Mouse (Mus musculus) midbrain, embryonic 15.5 days (tissue): ENCODE results near the gene Mcur1. TPM values are rescaled to one million over a fixed set of nuclear protein-coding genes. Genes with fewer than 3 reads are reported as not detected.

Source experiments
- ATAC-seq: fragments of 200-750 bp; cut with Nextera tagmentation; replicated peaks from 2 replicates; pipeline ENCODE4 v1.8.0; 2017; ENCODE audit warnings: moderate TSS enrichment
- H3K27ac ChIP-seq: fragments of 300-500 bp; sonication (generic); 2 replicates; pipeline ENCODE4 v1.5.1; 2015; ENCODE audit warnings: mild to moderate bottlenecking, inconsistent platforms
- H3K27me3 ChIP-seq: fragments of 300-500 bp; sonication (generic); replicated peaks from 2 replicates; pipeline ENCODE4 v1.6.1; 2015; ENCODE audit warnings: inconsistent platforms
- H3K36me3 ChIP-seq: fragments of 300-500 bp; sonication (generic); replicated peaks from 2 replicates; pipeline ENCODE4 v1.6.1; 2015; ENCODE audit warnings: inconsistent platforms
- H3K4me1 ChIP-seq: fragments of 300-500 bp; sonication (generic); 2 replicates; pipeline ENCODE4 v1.6.1; 2015; ENCODE audit warnings: inconsistent platforms
- H3K4me2 ChIP-seq: fragments of 300-500 bp; sonication (generic); 2 replicates; pipeline ENCODE4 v1.6.1; 2015; ENCODE audit warnings: inconsistent platforms, mild to moderate bottlenecking, moderate library complexity
- H3K4me3 ChIP-seq: fragments of 300-500 bp; sonication (generic); 2 replicates; pipeline ENCODE4 v1.5.1; 2015; ENCODE audit warnings: mild to moderate bottlenecking, inconsistent platforms
- H3K9ac ChIP-seq: fragments of 300-500 bp; sonication (generic); 2 replicates; pipeline ENCODE4 v1.6.1; 2015; ENCODE audit warnings: mild to moderate bottlenecking, inconsistent platforms
- H3K9me3 ChIP-seq: fragments of 300-500 bp; sonication (generic); 2 replicates; pipeline ENCODE4 v1.6.1; 2016; ENCODE audit warnings: inconsistent platforms
- WGBS: fragments of 180-500 bp; shearing (Covaris S2); methylation state at CpG from one replicate; pipeline ENCODE4 v1.1.7; 2015; ENCODE audit warnings: mixed read lengths; 5-methylcytosine and 5-hydroxymethylcytosine counted together
- polyA plus RNA-seq: library from polyadenylated mRNA; unstranded; fragments of >200 nt; fragmentation: Nextera tagmentation; extraction: Ambion mirVana; gene quantifications from 2 replicates; pipeline ENCODE4 v1.2.1, GENCODE M21; 2015

Mcur1 gene
- polyA plus RNA-seq, 1 experiment from 2014 or later, result 6.4 TPM

GRCm38 (mm10) chr13:43583504-43583903, 23.5 kb upstream of the Mcur1 start:
- no peak overlapping the region for H3K27ac ChIP-seq
- no peak overlapping the region for H3K9ac ChIP-seq
- WGBS, result 60% methylated on average over 8 of the region's 8 CpGs

GRCm38 (mm10) chr13:43582961-43583360, 23.0 kb upstream of the Mcur1 start:
- H3K4me2 ChIP-seq, result peak overlapping the region; percentile 28
- H3K36me3 ChIP-seq, result no peaks in the 10 kb centered on the region
- WGBS, result 40% methylated on average over 16 of the region's 16 CpGs
- H3K9ac ChIP-seq, result no peak overlapping the region
- H3K4me1 ChIP-seq, result peaks cover 4% of the 10 kb centered on the region; the same call in 1 of the 2 replicates
- peak; percentile 37; the same call in 1 of the 2 replicates for ATAC-seq
- 0 out of 2 replicates have a peak overlapping the region, but pooled peaks have one; percentile 2 for H3K27ac ChIP-seq
- H3K27me3 ChIP-seq, result no peaks in the 10 kb centered on the region
- H3K4me3 ChIP-seq, result peak overlapping the region; percentile 20; the same call in 1 of the 2 replicates
- no peaks in the 10 kb centered on the region for H3K9me3 ChIP-seq

More at GRCm38 (mm10) chr13:43583504-43583903, 23.5 kb upstream of the Mcur1 start:
- Histone ChIP-seq H3K4me3 (no peak overlapping the region), H3K9me3 (no peaks in the 10 kb centered on the region), H3K4me2 (no peak overlapping the region), H3K4me1 (peaks cover 4% of the 10 kb centered on the region; the same call in 1 of the 2 replicates), H3K27me3 (no peaks in the 10 kb centered on the region), H3K36me3 (no peaks in the 10 kb centered on the region)
- no peak for ATAC-seq

GRCm38 (mm10) chr13:43580661-43581060, 20.7 kb upstream of the Mcur1 start:
- Histone ChIP-seq H3K4me1 (peaks cover 4% of the 10 kb centered on the region; the same call in 1 of the 2 replicates), H3K27me3 (no peaks in the 10 kb centered on the region)
- no peak for ATAC-seq

GRCm38 (mm10) chr13:43579740-43580139, 19.7 kb upstream of the Mcur1 start:
- Histone ChIP-seq H3K36me3 (no peaks in the 10 kb centered on the region), H3K9ac (no peak overlapping the region), H3K27me3 (no peaks in the 10 kb centered on the region), H3K4me3 (no peak overlapping the region), H3K27ac (no peak overlapping the region), H3K4me2 (no peak overlapping the region), H3K4me1 (peaks cover 4% of the 10 kb centered on the region; the same call in 1 of the 2 replicates), H3K9me3 (no peaks in the 10 kb centered on the region)
- 23% methylated on average over 18 of the region's 18 CpGs for WGBS
- no peak for ATAC-seq

More at GRCm38 (mm10) chr13:43580661-43581060, 20.7 kb upstream of the Mcur1 start:
- 94% methylated on average over 5 of the region's 5 CpGs for WGBS
- no peak overlapping the region for H3K9ac ChIP-seq
- H3K4me2 ChIP-seq, result no peak overlapping the region
- no peaks in the 10 kb centered on the region for H3K36me3 ChIP-seq
- H3K27ac ChIP-seq, result no peak overlapping the region
- H3K9me3 ChIP-seq, result no peaks in the 10 kb centered on the region
- H3K4me3 ChIP-seq, result no peak overlapping the region

- Histone ChIP-seq H3K9me3 (no peaks in the 10 kb centered on the region), H3K36me3 (no peaks in the 10 kb centered on the region), H3K4me2 (no peak overlapping the region), H3K4me1 (no peaks in the 10 kb centered on the region), H3K4me3 (no peak overlapping the region), H3K27ac (no peak overlapping the region), H3K9ac (no peak overlapping the region), H3K27me3 (no peaks in the 10 kb centered on the region)
- ATAC-seq, result no peak
- 86% methylated on average over 12 of the region's 12 CpGs for WGBS
These were observed 17.8 kb upstream of the Mcur1 start for GRCm38 (mm10) chr13:43577766-43578165.

- Histone ChIP-seq H3K9me3 (no peaks in the 10 kb centered on the region), H3K36me3 (no peaks in the 10 kb centered on the region), H3K27ac (no peak overlapping the region), H3K27me3 (no peaks in the 10 kb centered on the region), H3K4me1 (no peaks in the 10 kb centered on the region), H3K4me2 (no peak overlapping the region), H3K9ac (no peak overlapping the region), H3K4me3 (no peak overlapping the region)
- WGBS, result 72% methylated on average over 5 of the region's 5 CpGs
- no peak for ATAC-seq
These were observed 17.3 kb upstream of the Mcur1 start for GRCm38 (mm10) chr13:43577254-43577653.

GRCm38 (mm10) chr13:43575431-43575830, 15.4 kb upstream of the Mcur1 start:
- Histone ChIP-seq H3K27ac (no peak overlapping the region), H3K4me2 (no peak overlapping the region), H3K9ac (no peak overlapping the region), H3K4me3 (no peak overlapping the region), H3K27me3 (no peaks in the 10 kb centered on the region), H3K36me3 (no peaks in the 10 kb centered on the region), H3K4me1 (no peaks in the 10 kb centered on the region), H3K9me3 (no peaks in the 10 kb centered on the region)
- no peak for ATAC-seq
- 90% methylated on average over 5 of the region's 5 CpGs for WGBS

GRCm38 (mm10) chr13:43573979-43574378, 14.0 kb upstream of the Mcur1 start:
- no peaks in the 10 kb centered on the region for H3K27me3 ChIP-seq
- no peak overlapping the region for H3K4me3 ChIP-seq
- no peak overlapping the region for H3K9ac ChIP-seq
- ATAC-seq, result no peak
- no peaks in the 10 kb centered on the region for H3K9me3 ChIP-seq
- H3K36me3 ChIP-seq, result no peaks in the 10 kb centered on the region
- 80% methylated on average over 2 of the region's 2 CpGs for WGBS
- no peak overlapping the region for H3K4me2 ChIP-seq
- no peak overlapping the region for H3K27ac ChIP-seq
- H3K4me1 ChIP-seq, result no peaks in the 10 kb centered on the region

GRCm38 (mm10) chr13:43567141-43567891, 7.3 kb upstream of the Mcur1 start:
- Histone ChIP-seq H3K27me3 (no peaks in the 10 kb centered on the region), H3K9me3 (no peaks in the 10 kb centered on the region), H3K4me3 (no peak overlapping the region), H3K4me2 (no peak overlapping the region), H3K9ac (no peak overlapping the region), H3K4me1 (peaks cover 4% of the 10 kb centered on the region; the same call in 1 of the 2 replicates), H3K27ac (no peak overlapping the region), H3K36me3 (no peaks in the 10 kb centered on the region)
- WGBS, result 64% methylated on average over 25 of the region's 25 CpGs
- ATAC-seq, result no peak

GRCm38 (mm10) chr13:43566184-43566583, 6.2 kb upstream of the Mcur1 start:
- ATAC-seq, result no peak
- H3K27ac ChIP-seq, result no peak overlapping the region
- no peak overlapping the region for H3K4me2 ChIP-seq
- H3K4me3 ChIP-seq, result no peak overlapping the region
- WGBS, result 87% methylated on average over 8 of the region's 8 CpGs
- H3K9me3 ChIP-seq, result no peaks in the 10 kb centered on the region
- peaks cover 4% of the 10 kb centered on the region; the same call in 1 of the 2 replicates for H3K4me1 ChIP-seq
- no peaks in the 10 kb centered on the region for H3K36me3 ChIP-seq
- no peaks in the 10 kb centered on the region for H3K27me3 ChIP-seq
- H3K9ac ChIP-seq, result no peak overlapping the region

- no peak overlapping the region for H3K9ac ChIP-seq
- no peaks in the 10 kb centered on the region for H3K36me3 ChIP-seq
- H3K9me3 ChIP-seq, result no peaks in the 10 kb centered on the region
- H3K27me3 ChIP-seq, result no peaks in the 10 kb centered on the region
- H3K4me3 ChIP-seq, result no peak overlapping the region
- no peak for ATAC-seq
- H3K4me1 ChIP-seq, result peaks cover 4% of the 10 kb centered on the region; the same call in 1 of the 2 replicates
- H3K4me2 ChIP-seq, result no peak overlapping the region
- H3K27ac ChIP-seq, result no peak overlapping the region
- 15% methylated on average over 9 of the region's 9 CpGs for WGBS
These were observed 5.4 kb upstream of the Mcur1 start for GRCm38 (mm10) chr13:43565346-43565745.

- Histone ChIP-seq H3K4me3 (no peak overlapping the region), H3K9me3 (no peaks in the 10 kb centered on the region), H3K4me1 (peaks cover 4% of the 10 kb centered on the region; the same call in 1 of the 2 replicates), H3K9ac (no peak overlapping the region), H3K36me3 (no peaks in the 10 kb centered on the region), H3K4me2 (no peak overlapping the region), H3K27ac (no peak overlapping the region), H3K27me3 (no peaks in the 10 kb centered on the region)
- ATAC-seq, result no peak
- WGBS, result 94% methylated on average over 5 of the region's 5 CpGs
These were observed 4.7 kb upstream of the Mcur1 start for GRCm38 (mm10) chr13:43564733-43565132.

- H3K4me1 ChIP-seq, result peaks cover 16% of the 10 kb centered on the region
- H3K27me3 ChIP-seq, result no peaks in the 10 kb centered on the region
- 84% methylated on average over 5 of the region's 5 CpGs for WGBS
- H3K9me3 ChIP-seq, result no peaks in the 10 kb centered on the region
- no peak overlapping the region for H3K27ac ChIP-seq
- H3K9ac ChIP-seq, result no peak overlapping the region
- H3K36me3 ChIP-seq, result no peaks in the 10 kb centered on the region
- no peak overlapping the region for H3K4me3 ChIP-seq
- no peak for ATAC-seq
- H3K4me2 ChIP-seq, result no peak overlapping the region
These were observed 2.7 kb upstream of the Mcur1 start for GRCm38 (mm10) chr13:43562726-43563125.
